18 mouse cellular contexts compared by ENCODE assay signal in genomic region chr2:32822643-32823042, GRCm38 (mm10). TPM values are rescaled to one million over a fixed set of nuclear protein-coding genes. Genes with fewer than 3 reads are reported as not detected.
DNase-seq lines count a peak whose midpoint lies in the region; ATAC-seq lines count a peak whose summit lies in the region.
"Had no signal": no experiment of that assay in that cellular context is flagged by ENCODE, and none has a peak within 500 bp of the region (broad histone marks: within the 10 kb centered on the region; RNA-seq: fewer than 3 reads in every experiment).

No protein-coding gene starts in this region.

- no peak overlapping the region for H3K4me3 ChIP-seq in hindbrain, embryonic 11.5 days (ENCODE audit: low read depth, low read length)
- H3K4me3 ChIP-seq in hindbrain, embryonic 16.5 days (ENCODE audit: low read length) = no peak overlapping the region
- H3K4me3 ChIP-seq in midbrain, embryonic 13.5 days (replicated peaks) = no peak overlapping the region
- no peak overlapping the region for H3K4me3 ChIP-seq in midbrain, embryonic 14.5 days (replicated peaks; ENCODE audit: low read depth, low read length)
- H3K4me3 ChIP-seq: gastrocnemius, adult 2 months; liver, embryonic 13.5 days; neural tube, embryonic 13.5 days had no signal

- no peaks in the 10 kb centered on the region for H3K36me3 ChIP-seq in hindbrain, embryonic 11.5 days (ENCODE audit: control insufficient read depth, insufficient read depth, low read length)
- H3K36me3 ChIP-seq in hindbrain, embryonic 16.5 days (ENCODE audit: control insufficient read depth, insufficient read depth, low read length) = 0 out of 2 replicates have a peak, but pooled peaks cover 4% of the 10 kb centered on the region
- peaks cover 31% of the 10 kb centered on the region for H3K36me3 ChIP-seq in midbrain, embryonic 13.5 days
- peaks cover 45% of the 10 kb centered on the region for H3K36me3 ChIP-seq in midbrain, embryonic 14.5 days (ENCODE audit: control insufficient read depth, insufficient read depth, low read length)
- H3K36me3 ChIP-seq: liver, embryonic 13.5 days had no signal

- DNase-seq in hindbrain, embryonic 11.5 days (ENCODE audit: low spot score) = no peak
- DNase-seq in midbrain, embryonic 14.5 days = no peak
- peak; percentile 61 to 65 for DNase-seq in cerebellum, postnatal 14 days
- no peak for DNase-seq in MN1 (ENCODE audit: low spot score)
- DNase-seq: adrenal gland, postnatal 36 days; gastrocnemius, adult 2 months; heart, adult 18-20 months; heart, postnatal 4 days; kidney, adult 11 months; kidney, postnatal 25 days; liver, embryonic 13.5 days; right cerebral cortex, postnatal 14 days had no signal

- ATAC-seq in hindbrain, embryonic 11.5 days (ENCODE audit: low FRiP score) = no peak
- ATAC-seq in hindbrain, embryonic 16.5 days = no peak
- ATAC-seq in midbrain, embryonic 13.5 days = no peak
- no peak for ATAC-seq in midbrain, embryonic 14.5 days (ENCODE audit: low FRiP score, low TSS enrichment)
- no peak for ATAC-seq in megakaryocyte, adult 5-6 weeks (ENCODE audit: poor library complexity, severe bottlenecking)

- peak overlapping the region; percentile 75; the same call in 1 of the 2 replicates for H3K27ac ChIP-seq in hindbrain, embryonic 11.5 days (ENCODE audit: low read depth, low read length)
- H3K27ac ChIP-seq in hindbrain, embryonic 16.5 days (ENCODE audit: low read depth, low read length) = no peak overlapping the region
- H3K27ac ChIP-seq in midbrain, embryonic 13.5 days = no peak overlapping the region
- H3K27ac ChIP-seq in midbrain, embryonic 14.5 days (replicated peaks; ENCODE audit: low read depth, low read length) = no peak overlapping the region
- H3K27ac ChIP-seq: gastrocnemius, adult 2 months; liver, embryonic 13.5 days had no signal

- WGBS in hindbrain, embryonic 11.5 days = 76% methylated on average over 6 of the region's 6 CpGs
- 64% methylated on average over 6 of the region's 6 CpGs for WGBS in hindbrain, embryonic 16.5 days
- WGBS in midbrain, embryonic 13.5 days = 80% methylated on average over 6 of the region's 6 CpGs
- WGBS in midbrain, embryonic 14.5 days = 85% methylated on average over 6 of the region's 6 CpGs

- H3K27me3 ChIP-seq in hindbrain, embryonic 11.5 days (ENCODE audit: control insufficient read depth, insufficient read depth, low read length) = no peaks in the 10 kb centered on the region
- no peaks in the 10 kb centered on the region for H3K27me3 ChIP-seq in hindbrain, embryonic 16.5 days (replicated peaks; ENCODE audit: control insufficient read depth, insufficient read depth, low read length)
- no peaks in the 10 kb centered on the region for H3K27me3 ChIP-seq in midbrain, embryonic 13.5 days
- H3K27me3 ChIP-seq in midbrain, embryonic 14.5 days (ENCODE audit: control insufficient read depth, insufficient read depth, low read length) = no peaks in the 10 kb centered on the region
- H3K27me3 ChIP-seq: liver, embryonic 13.5 days; neural tube, embryonic 13.5 days had no signal

- peaks cover 5% of the 10 kb centered on the region for H3K4me1 ChIP-seq in hindbrain, embryonic 11.5 days (replicated peaks; ENCODE audit: control insufficient read depth, insufficient read depth, low read length)
- peaks cover 12% of the 10 kb centered on the region for H3K4me1 ChIP-seq in hindbrain, embryonic 16.5 days (ENCODE audit: control insufficient read depth, insufficient read depth, low read depth, low read length)
- peaks cover 19% of the 10 kb centered on the region for H3K4me1 ChIP-seq in midbrain, embryonic 13.5 days (replicated peaks)
- H3K4me1 ChIP-seq in midbrain, embryonic 14.5 days (ENCODE audit: control insufficient read depth, insufficient read depth, low read length) = no peaks in the 10 kb centered on the region

- H3K9ac ChIP-seq in hindbrain, embryonic 11.5 days (ENCODE audit: low read depth, low read length) = no peak overlapping the region; the same call in 1 of the 2 replicates
- no peak overlapping the region for H3K9ac ChIP-seq in hindbrain, embryonic 16.5 days (ENCODE audit: low read depth, low read length)
- H3K9ac ChIP-seq in midbrain, embryonic 13.5 days (replicated peaks) = 0 out of 2 replicates have a peak overlapping the region, but pooled peaks have one; percentile 19
- no peak overlapping the region for H3K9ac ChIP-seq in midbrain, embryonic 14.5 days (replicated peaks; ENCODE audit: low read length)
- H3K9ac ChIP-seq: liver, embryonic 13.5 days had no signal

- H3K9me3 ChIP-seq in hindbrain, embryonic 11.5 days (ENCODE audit: control insufficient read depth, low read length) = no peaks in the 10 kb centered on the region
- H3K9me3 ChIP-seq in hindbrain, embryonic 16.5 days (ENCODE audit: control insufficient read depth, low read length) = no peaks in the 10 kb centered on the region
- H3K9me3 ChIP-seq in midbrain, embryonic 13.5 days = no peaks in the 10 kb centered on the region
- H3K9me3 ChIP-seq in midbrain, embryonic 14.5 days (ENCODE audit: control insufficient read depth, low read length) = no peaks in the 10 kb centered on the region
- H3K9me3 ChIP-seq: liver, embryonic 13.5 days; neural tube, embryonic 13.5 days had no signal

- H3K4me2 ChIP-seq in hindbrain, embryonic 11.5 days (replicated peaks; ENCODE audit: low read depth, low read length) = no peak overlapping the region
- no peak overlapping the region for H3K4me2 ChIP-seq in hindbrain, embryonic 16.5 days (ENCODE audit: low read length)
- H3K4me2 ChIP-seq in midbrain, embryonic 13.5 days (replicated peaks) = no peak overlapping the region
- H3K4me2 ChIP-seq in midbrain, embryonic 14.5 days (ENCODE audit: low read length) = no peak overlapping the region
- H3K4me2 ChIP-seq: liver, embryonic 13.5 days; neural tube, embryonic 13.5 days had no signal

RNA-seq across cellular contexts. Expression of gene Stxbp1, which starts 24.4 kb away (rescaled TPM):
- 62.8 and 64.7 TPM in 2 replicates for polyA plus RNA-seq in hindbrain, embryonic 11.5 days (2014; fragmentation: Nextera tagmentation; extraction: Ambion mirVana)
- 357 and 362 TPM in 2 replicates for polyA plus RNA-seq in hindbrain, embryonic 16.5 days (2015; fragmentation: Nextera tagmentation; extraction: Ambion mirVana)
- polyA plus RNA-seq in midbrain, embryonic 13.5 days (2015; fragmentation: Nextera tagmentation; extraction: Ambion mirVana) = 165 and 168 TPM in 2 replicates
- polyA plus RNA-seq in midbrain, embryonic 14.5 days (2014; fragmentation: Nextera tagmentation; extraction: Ambion mirVana) = 240 and 245 TPM in 2 replicates
- 0.09 and 0.30 TPM in 2 replicates for total RNA-seq in megakaryocyte, adult 5-6 weeks (2015)
- total RNA-seq in megakaryocyte, adult 5-6 weeks (2017) = 0.48 and 1.3 TPM in 2 replicates

RNA-seq across cellular contexts. Expression of gene Cfap157, which starts 38.4 kb away (rescaled TPM):
- 0.80 and 0.98 TPM in 2 replicates for polyA plus RNA-seq in hindbrain, embryonic 11.5 days (2014; fragmentation: Nextera tagmentation; extraction: Ambion mirVana)
- polyA plus RNA-seq in hindbrain, embryonic 16.5 days (2015; fragmentation: Nextera tagmentation; extraction: Ambion mirVana) = 0.75 and 1.1 TPM in 2 replicates
- 0.46 and 2.0 TPM in 2 replicates for polyA plus RNA-seq in midbrain, embryonic 13.5 days (2015; fragmentation: Nextera tagmentation; extraction: Ambion mirVana)
- polyA plus RNA-seq in midbrain, embryonic 14.5 days (2014; fragmentation: Nextera tagmentation; extraction: Ambion mirVana) = 0.38 and 0.39 TPM in 2 replicates
- total RNA-seq in megakaryocyte, adult 5-6 weeks (2015) = not detected in 2 replicates
- total RNA-seq in megakaryocyte, adult 5-6 weeks (2017) = not detected in 2 replicates
- total RNA-seq: adrenal gland, postnatal 36 days; ES-E14; gastrocnemius, adult 2 months; heart, adult 18-20 months; heart, postnatal 4 days; megakaryocyte progenitor cell, adult 5-6 weeks had no signal

RNA-seq across cellular contexts. Expression of gene Ptrh1, which starts 47.1 kb away (rescaled TPM):
- 4.2 and 4.3 TPM in 2 replicates for polyA plus RNA-seq in hindbrain, embryonic 11.5 days (2014; fragmentation: Nextera tagmentation; extraction: Ambion mirVana)
- 6.5 and 6.8 TPM in 2 replicates for polyA plus RNA-seq in hindbrain, embryonic 16.5 days (2015; fragmentation: Nextera tagmentation; extraction: Ambion mirVana)
- polyA plus RNA-seq in midbrain, embryonic 13.5 days (2015; fragmentation: Nextera tagmentation; extraction: Ambion mirVana) = 4.1 and 4.2 TPM in 2 replicates
- polyA plus RNA-seq in midbrain, embryonic 14.5 days (2014; fragmentation: Nextera tagmentation; extraction: Ambion mirVana) = 3.5 TPM in 2 replicates
- total RNA-seq in megakaryocyte, adult 5-6 weeks (2015) = 0.57 TPM in 1 of 2 replicates, not detected in the other
- 0.88 and 5.4 TPM in 2 replicates for total RNA-seq in megakaryocyte, adult 5-6 weeks (2017)

RNA-seq across cellular contexts. Expression of gene Ttc16, which starts 47.2 kb away (rescaled TPM):
- polyA plus RNA-seq in hindbrain, embryonic 11.5 days (2014; fragmentation: Nextera tagmentation; extraction: Ambion mirVana) = 0.22 and 0.34 TPM in 2 replicates
- 0.53 and 0.60 TPM in 2 replicates for polyA plus RNA-seq in hindbrain, embryonic 16.5 days (2015; fragmentation: Nextera tagmentation; extraction: Ambion mirVana)
- polyA plus RNA-seq in midbrain, embryonic 13.5 days (2015; fragmentation: Nextera tagmentation; extraction: Ambion mirVana) = 0.35 and 0.52 TPM in 2 replicates
- 0.41 and 0.80 TPM in 2 replicates for polyA plus RNA-seq in midbrain, embryonic 14.5 days (2014; fragmentation: Nextera tagmentation; extraction: Ambion mirVana)
- total RNA-seq in megakaryocyte, adult 5-6 weeks (2015) = not detected in 2 replicates
- not detected in 2 replicates for total RNA-seq in megakaryocyte, adult 5-6 weeks (2017)
- total RNA-seq: gastrocnemius, adult 2 months; megakaryocyte progenitor cell, adult 5-6 weeks had no signal

RNA-seq across cellular contexts. Expression of gene Fam129b, which starts 53.3 kb away (rescaled TPM):
- 11.6 and 13.1 TPM in 2 replicates for polyA plus RNA-seq in hindbrain, embryonic 11.5 days (2014; fragmentation: Nextera tagmentation; extraction: Ambion mirVana)
- 31.7 and 37.0 TPM in 2 replicates for polyA plus RNA-seq in hindbrain, embryonic 16.5 days (2015; fragmentation: Nextera tagmentation; extraction: Ambion mirVana)
- polyA plus RNA-seq in midbrain, embryonic 13.5 days (2015; fragmentation: Nextera tagmentation; extraction: Ambion mirVana) = 20.9 and 27.5 TPM in 2 replicates
- polyA plus RNA-seq in midbrain, embryonic 14.5 days (2014; fragmentation: Nextera tagmentation; extraction: Ambion mirVana) = 13.6 and 19.8 TPM in 2 replicates
- total RNA-seq in megakaryocyte, adult 5-6 weeks (2015) = 18.4 and 20.9 TPM in 2 replicates
- total RNA-seq in megakaryocyte, adult 5-6 weeks (2017) = 38.3 and 40.7 TPM in 2 replicates

Comparison
In these comparisons a context has a peak if more than half of its experiments do, and no peak if none do; other contexts are left out.
1. DNase-seq: peak in cerebellum, postnatal 14 days (2 of 2); none in hindbrain, embryonic 11.5 days (single experiment), midbrain, embryonic 14.5 days (single experiment) and MN1 (single experiment).